Mouse (Mus musculus) liver, embryonic 14.5 days (tissue): ENCODE data around the gene Ndufs5. TPM values are rescaled to one million over a fixed set of nuclear protein-coding genes. Genes with fewer than 3 reads are reported as not detected.

Experiments used
- ATAC-seq: fragments of 200-750 bp; cut with Nextera tagmentation; 2 replicates; pipeline ENCODE4 v1.8.0; 2017; ENCODE audit warnings: moderate number of reproducible peaks, mild to moderate bottlenecking, moderate library complexity; ENCODE audit not compliant: insufficient read depth
- DNase-seq, 3 experiments: peaks; one replicate each; pipeline ENCODE4 v3.0.0-alpha.2; 2012 to 2013; ENCODE audit warnings: low read depth in 3 of 3, low spot score in 3 of 3
- H3K27ac ChIP-seq: fragments of 300-500 bp; sonication (generic); 2 replicates; pipeline ENCODE4 v1.5.1; 2014; ENCODE audit warnings: moderate library complexity, mild to moderate bottlenecking, control low read depth, inconsistent platforms
- H3K27me3 ChIP-seq: fragments of 300-500 bp; sonication (generic); 2 replicates; pipeline ENCODE4 v1.6.1; 2014; ENCODE audit warnings: mild to moderate bottlenecking, low read length, moderate library complexity; ENCODE audit not compliant: control insufficient read depth, insufficient read depth
- H3K36me3 ChIP-seq: fragments of 300-500 bp; sonication (generic); replicated peaks from 2 replicates; pipeline ENCODE4 v1.6.1; 2014; ENCODE audit warnings: low read depth; ENCODE audit not compliant: control insufficient read depth, insufficient read depth
- H3K4me1 ChIP-seq, 2 experiments: fragments of 200-500 bp in 1 of 2; fragments of 300-500 bp in 1 of 2; sonication (generic) in 1 of 2; replicated peaks; 2 replicates each; pipeline ENCODE4 v1.6.1; 2012 to 2014; ENCODE audit warnings: antibody characterized with exemption in 1 of 2, inconsistent platforms in 1 of 2, low read length in 1 of 2; ENCODE audit not compliant: control insufficient read depth in 2 of 2, insufficient read depth in 2 of 2
- H3K4me2 ChIP-seq: fragments of 300-500 bp; sonication (generic); 2 replicates; pipeline ENCODE4 v1.6.1; 2014; ENCODE audit warnings: low read depth, mild to moderate bottlenecking, control low read depth, moderate library complexity
- H3K4me3 ChIP-seq, 2 experiments: fragments of 200-500 bp in 1 of 2; fragments of 300-500 bp in 1 of 2; sonication (generic) in 1 of 2; 2 replicates each; pipeline ENCODE4 v1.5.1; 2012 to 2014; ENCODE audit warnings: low read depth in 2 of 2, low read length in 2 of 2, mild to moderate bottlenecking in 2 of 2, control low read depth in 1 of 2, inconsistent platforms in 1 of 2, moderate library complexity in 1 of 2; ENCODE audit not compliant: insufficient read depth in 1 of 2
- H3K9ac ChIP-seq: fragments of 300-500 bp; sonication (generic); replicated peaks from 2 replicates; pipeline ENCODE4 v1.6.1; 2014; ENCODE audit warnings: mild to moderate bottlenecking, control low read depth, moderate library complexity
- H3K9me3 ChIP-seq: fragments of 300-500 bp; sonication (generic); 2 replicates; pipeline ENCODE4 v1.6.1; 2016; ENCODE audit warnings: low read length, mixed read lengths; ENCODE audit not compliant: control insufficient read depth
- CTCF ChIP-seq: IDR thresholded peaks from 2 replicates; pipeline ENCODE4 v1.5.1; 2016; ENCODE audit warnings: antibody characterized with exemption, low read depth, control low read depth
- EP300 ChIP-seq: IDR thresholded peaks from 2 replicates; pipeline ENCODE4 v1.6.1; 2016; ENCODE audit warnings: antibody characterized with exemption, low read depth
- WGBS: fragments of 180-500 bp; shearing (Covaris S2); extraction: QIAGEN DNeasy Blood & Tissue Kit; methylation state at CpG from one replicate; pipeline ENCODE4 v1.1.7; 2014; ENCODE audit not compliant: insufficient replicate concordance; 5-methylcytosine and 5-hydroxymethylcytosine counted together
- polyA plus RNA-seq, 2 experiments: library from polyadenylated mRNA; depleted of rRNA in 1 of 2; stranded (reverse) in 1 of 2; unstranded in 1 of 2; fragments of >200 nt; fragmentation: Nextera tagmentation in 1 of 2; extraction: Ambion mirVana in 1 of 2; gene quantifications; 2 replicates each; pipeline versions ENCODE4 v1.2.1 to v1.2.3; 2012 to 2014

Gene Ndufs5
- polyA plus RNA-seq, 2 experiments: 108 to 188 TPM

- Histone ChIP-seq H3K4me2 (no peak overlapping the region), H3K27ac (no peak overlapping the region), H3K9me3 (no peaks in the 10 kb centered on the region), H3K36me3 (no peaks in the 10 kb centered on the region), H3K27me3 (peaks cover 10% of the 10 kb centered on the region), H3K4me3 (no peak overlapping the region), H3K9ac (no peak overlapping the region), H3K4me1 (no peaks in the 10 kb centered on the region)
- ATAC-seq: no peak
- TF ChIP-seq CTCF (no peak), EP300 (no peak)
- DNase-seq: no peak
- WGBS: 49% methylated on average over 3 of the region's 3 CpGs
These were observed 25.9 kb downstream of the Ndufs5 start for GRCm38 (mm10) chr4:123692071-123692470.

DNA sequence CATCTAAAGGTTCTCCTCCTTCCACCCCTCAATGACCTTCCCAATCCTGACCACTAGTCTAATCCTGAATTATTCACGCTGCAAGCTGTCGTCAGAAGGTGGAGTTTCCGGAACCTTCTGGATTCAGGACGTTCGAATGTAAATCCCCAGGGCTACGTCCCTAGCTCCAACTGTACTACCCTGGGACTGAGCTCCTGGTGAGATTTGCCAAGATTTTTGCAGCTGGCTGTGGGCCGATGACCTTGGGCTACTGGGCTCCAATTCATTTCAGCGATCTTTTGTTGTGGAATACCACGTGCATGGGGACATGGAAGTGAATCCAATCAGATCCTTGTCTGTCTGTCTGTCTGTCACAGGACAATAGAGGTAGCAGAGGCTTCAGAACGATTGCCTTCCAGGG, 27.7 kb downstream of the Ndufs5 start:
- H3K9ac ChIP-seq: no peak overlapping the region
- TF ChIP-seq EP300: no peak
- no peak for TF ChIP-seq CTCF
- H3K4me3 ChIP-seq: no peak overlapping the region
- 61% methylated on average over 10 of the region's 10 CpGs for WGBS
- no peak for ATAC-seq
- no peaks in the 10 kb centered on the region for H3K4me1 ChIP-seq
- no peak for DNase-seq
- peaks cover 27% of the 10 kb centered on the region for H3K27me3 ChIP-seq
- H3K9me3 ChIP-seq: no peaks in the 10 kb centered on the region
- H3K27ac ChIP-seq: no peak overlapping the region
- no peak overlapping the region for H3K4me2 ChIP-seq
- H3K36me3 ChIP-seq: no peaks in the 10 kb centered on the region

DNA sequence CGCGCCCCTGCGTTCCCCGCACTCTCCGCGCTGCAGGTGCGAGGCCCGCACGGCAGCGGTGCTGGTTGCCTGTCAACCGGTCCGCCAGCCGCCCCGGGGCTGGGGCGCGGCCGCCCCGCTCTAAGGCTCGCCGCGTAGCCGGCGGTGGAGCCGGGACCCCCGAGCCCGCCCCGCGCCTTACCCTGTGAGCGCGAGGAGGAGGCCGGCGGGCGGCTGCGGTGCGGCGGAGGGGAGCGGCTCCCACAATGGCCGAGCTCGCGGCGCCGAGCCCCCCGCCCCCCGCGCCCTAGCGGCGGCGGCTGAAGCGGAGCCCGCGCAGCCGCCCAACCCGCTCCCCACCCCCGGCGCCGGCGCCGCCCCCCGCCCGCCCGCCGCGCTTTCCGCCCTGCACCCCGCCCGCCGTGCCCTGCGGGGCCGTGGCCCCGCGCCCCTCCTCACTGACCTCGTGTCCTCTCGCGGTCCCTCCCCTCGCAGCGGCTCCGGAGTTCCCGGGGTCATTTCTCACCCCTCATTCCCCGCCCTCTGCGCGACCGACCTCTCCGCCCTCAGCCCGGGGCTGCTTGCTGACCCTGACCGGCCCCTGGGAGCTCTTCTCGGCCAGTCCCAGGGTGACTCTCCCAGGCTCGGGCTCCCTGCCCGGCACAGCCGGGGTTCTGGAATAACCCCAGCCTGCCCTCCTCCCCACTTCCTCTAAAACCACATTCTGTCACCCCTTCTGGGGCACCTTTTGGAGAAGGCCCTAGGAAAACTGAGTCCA, 30.8 kb downstream of the Ndufs5 start:
- peak overlapping the region; percentile 57 for H3K4me2 ChIP-seq
- H3K4me1 ChIP-seq: no peaks in the 10 kb centered on the region
- H3K4me3 ChIP-seq: peak overlapping the region; percentile 28 to 35
- WGBS: under 1% methylated on average over 58 of the region's 89 CpGs
- no peak overlapping the region for H3K9ac ChIP-seq
- H3K27me3 ChIP-seq: peaks cover 30% of the 10 kb centered on the region
- no peak overlapping the region for H3K27ac ChIP-seq
- H3K9me3 ChIP-seq: no peaks in the 10 kb centered on the region
- ATAC-seq (peak; percentile 75), DNase-seq (no peak)
- no peak for TF ChIP-seq CTCF
- no peak for TF ChIP-seq EP300
- no peaks in the 10 kb centered on the region for H3K36me3 ChIP-seq

- no peaks in the 10 kb centered on the region for H3K9me3 ChIP-seq
- no peaks in the 10 kb centered on the region for H3K4me1 ChIP-seq
- 2% methylated on average over 55 of the region's 56 CpGs for WGBS
- peak overlapping the region; percentile 23 to 35 for H3K4me3 ChIP-seq
- no peak overlapping the region for H3K27ac ChIP-seq
- TF ChIP-seq EP300: no peak
- no peak for TF ChIP-seq CTCF
- DNase-seq: no peak
- peak overlapping the region; percentile 57 for H3K4me2 ChIP-seq
- H3K36me3 ChIP-seq: no peaks in the 10 kb centered on the region
- H3K9ac ChIP-seq: no peak overlapping the region
- ATAC-seq: no peak; the same call in 1 of the 2 replicates
- peaks cover 30% of the 10 kb centered on the region for H3K27me3 ChIP-seq
These were observed 31.5 kb downstream of the Ndufs5 start for GRCm38 (mm10) chr4:123686368-123687024.

DNA sequence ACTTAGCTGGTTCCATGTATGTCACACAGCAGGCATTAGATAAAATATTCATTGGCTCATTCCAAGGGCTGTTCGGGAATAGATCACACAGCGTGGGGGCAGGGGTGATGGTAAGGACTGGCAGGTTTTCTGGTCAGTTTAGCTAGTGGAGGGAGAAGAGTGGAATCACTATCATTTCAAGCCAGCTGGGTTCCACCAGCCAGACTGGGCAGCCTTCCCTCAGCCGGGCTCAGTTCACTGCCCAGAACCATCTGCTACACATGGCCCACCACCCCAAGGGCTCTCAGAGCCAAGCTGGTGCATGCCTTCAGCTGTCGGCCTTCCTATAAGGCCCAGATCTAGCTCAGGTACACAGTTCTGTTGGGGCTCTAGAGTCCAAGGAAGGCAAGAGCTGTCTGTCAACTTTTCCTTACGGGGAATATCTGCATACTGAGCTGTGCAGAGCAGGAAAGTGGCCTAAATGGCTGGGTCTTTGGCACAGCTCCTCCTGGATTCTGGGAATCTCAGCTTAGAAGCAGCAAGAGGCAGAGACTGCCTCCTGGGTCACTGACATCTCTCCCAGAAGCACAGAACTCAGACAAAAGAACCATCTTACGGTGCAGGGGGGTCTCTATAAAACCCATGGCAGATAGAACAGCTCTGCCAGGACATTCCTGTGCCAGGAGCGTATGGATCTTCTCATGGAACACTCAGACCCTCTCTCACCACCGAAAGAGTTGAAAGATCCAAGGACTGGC, 32.3 kb downstream of the Ndufs5 start:
- Histone ChIP-seq H3K27me3 (peaks cover 30% of the 10 kb centered on the region), H3K4me3 (no peak overlapping the region), H3K36me3 (no peaks in the 10 kb centered on the region), H3K9me3 (no peaks in the 10 kb centered on the region), H3K9ac (no peak overlapping the region), H3K4me1 (no peaks in the 10 kb centered on the region), H3K27ac (no peak overlapping the region), H3K4me2 (no peak overlapping the region)
- ATAC-seq: no peak
- TF ChIP-seq CTCF (no peak), EP300 (no peak)
- no peak for DNase-seq
- 52% methylated on average over 8 of the region's 8 CpGs for WGBS
